Mouse (Mus musculus) limb, embryonic 12.5 days (tissue): Measurements from ENCODE around the gene Ascl1. TPM values are rescaled to one million over a fixed set of nuclear protein-coding genes. Genes with fewer than 3 reads are reported as not detected.

Experiments
- ATAC-seq: fragments of 200-750 bp; cut with Nextera tagmentation; 2 replicates; pipeline ENCODE4 v1.8.0; 2017; ENCODE audit warnings: low read depth, moderate TSS enrichment; ENCODE audit not compliant: insufficient number of reproducible peaks, insufficient read depth, low FRiP score, low TSS enrichment
- H3K27ac ChIP-seq: fragments of 300-500 bp; sonication (generic); 2 replicates; pipeline ENCODE4 v1.5.1; 2016; ENCODE audit warnings: mild to moderate bottlenecking, moderate library complexity
- H3K27me3 ChIP-seq: fragments of 300-500 bp; sonication (generic); 2 replicates; pipeline ENCODE4 v1.6.1; 2016; ENCODE audit warnings: mild to moderate bottlenecking, moderate library complexity
- H3K36me3 ChIP-seq: fragments of 300-500 bp; sonication (generic); 2 replicates; pipeline ENCODE4 v1.6.1; 2016; ENCODE audit warnings: mild to moderate bottlenecking, moderate library complexity
- H3K4me1 ChIP-seq: fragments of 300-500 bp; sonication (generic); replicated peaks from 2 replicates; pipeline ENCODE4 v1.6.1; 2016
- H3K4me2 ChIP-seq: fragments of 300-500 bp; sonication (generic); 2 replicates; pipeline ENCODE4 v1.6.1; 2016; ENCODE audit warnings: mild to moderate bottlenecking, moderate library complexity
- H3K4me3 ChIP-seq: fragments of 300-500 bp; sonication (generic); replicated peaks from 2 replicates; pipeline ENCODE4 v1.5.1; 2016; ENCODE audit warnings: mild to moderate bottlenecking
- H3K9ac ChIP-seq: fragments of 300-500 bp; sonication (generic); replicated peaks from 2 replicates; pipeline ENCODE4 v1.6.1; 2016; ENCODE audit warnings: mild to moderate bottlenecking, moderate library complexity
- H3K9me3 ChIP-seq: fragments of 300-500 bp; sonication (generic); 2 replicates; pipeline ENCODE4 v1.6.1; 2016; ENCODE audit warnings: mild to moderate bottlenecking, moderate library complexity
- WGBS: fragments of 180-500 bp; shearing (Covaris S2); methylation state at CpG from one replicate; pipeline ENCODE4 v1.1.7; 2016; 5-methylcytosine and 5-hydroxymethylcytosine counted together
- polyA plus RNA-seq: library from polyadenylated mRNA; unstranded; fragments of >200 nt; fragmentation: Nextera tagmentation; extraction: Ambion mirVana; gene quantifications from 2 replicates; pipeline ENCODE4 v1.2.1, GENCODE M21; 2016

The Ascl1 gene
- polyA plus RNA-seq, 1 experiment from 2014 or later: 0.10 TPM

GRCm38 (mm10) chr10:87484831-87485720 lies 8.4 kb downstream of the Ascl1 start:
- no peaks in the 10 kb centered on the region for H3K9me3 ChIP-seq
- H3K27ac ChIP-seq: no peak overlapping the region
- 3% methylated on average over 17 of the region's 17 CpGs for whole genome bisulfite sequencing
- peaks cover 71% of the 10 kb centered on the region for H3K27me3 ChIP-seq
- no peak overlapping the region for H3K4me3 ChIP-seq
- no peaks in the 10 kb centered on the region for H3K36me3 ChIP-seq
- no peak overlapping the region for H3K9ac ChIP-seq
- H3K4me2 ChIP-seq: no peak overlapping the region
- H3K4me1 ChIP-seq: peaks cover 21% of the 10 kb centered on the region
- no peak for ATAC-seq

DNA sequence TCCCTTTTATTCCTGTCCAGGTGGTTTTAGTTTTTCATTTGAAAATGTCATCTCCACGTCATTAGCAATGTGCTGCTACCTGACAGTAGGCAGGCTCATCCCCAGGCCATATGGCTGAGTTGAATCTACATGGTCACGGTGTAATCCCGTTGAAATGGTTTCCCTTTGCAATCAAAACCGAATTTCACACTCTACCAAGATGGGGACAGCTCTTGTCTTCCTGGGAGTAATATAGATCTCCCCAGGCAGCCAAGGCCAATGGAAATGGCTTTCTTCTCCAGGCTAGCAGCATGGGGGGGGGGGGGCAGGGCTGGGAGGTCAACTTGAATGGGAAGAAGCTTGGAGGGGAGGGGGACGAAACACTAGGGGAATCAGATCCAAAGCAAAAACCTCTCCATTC lies 15.6 kb downstream of the Ascl1 start:
- no peaks in the 10 kb centered on the region for H3K4me1 ChIP-seq
- no peaks in the 10 kb centered on the region for H3K9me3 ChIP-seq
- no peak overlapping the region for H3K4me2 ChIP-seq
- H3K4me3 ChIP-seq: no peak overlapping the region
- WGBS: 57% methylated on average over 5 of the region's 5 CpGs
- H3K9ac ChIP-seq: no peak overlapping the region
- H3K27ac ChIP-seq: no peak overlapping the region
- no peak for ATAC-seq
- H3K27me3 ChIP-seq: peaks cover 11% of the 10 kb centered on the region
- H3K36me3 ChIP-seq: no peaks in the 10 kb centered on the region

DNA sequence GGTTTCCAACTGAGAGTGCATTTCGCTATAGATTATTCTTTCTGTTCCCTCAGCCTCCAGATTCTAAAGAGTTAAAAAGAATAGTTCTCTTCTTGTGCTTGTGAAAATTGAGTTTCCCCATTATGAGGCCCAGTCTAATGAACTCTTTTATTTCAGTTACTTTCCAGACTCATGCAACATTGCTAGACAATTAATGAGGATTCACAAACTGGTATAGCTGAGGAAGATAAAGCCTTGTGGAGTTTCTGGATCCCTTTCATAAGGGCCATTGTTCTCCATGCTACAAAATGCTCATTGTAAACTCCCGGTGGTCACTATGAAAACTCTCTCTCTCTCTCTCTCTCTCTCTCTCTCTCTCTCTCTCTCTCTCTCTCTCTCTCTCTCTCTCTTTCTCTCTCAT lies 18.5 kb downstream of the Ascl1 start:
- no peak for ATAC-seq
- Histone ChIP-seq H3K4me1 (no peaks in the 10 kb centered on the region), H3K27me3 (no peaks in the 10 kb centered on the region), H3K4me2 (no peak overlapping the region), H3K36me3 (no peaks in the 10 kb centered on the region), H3K9me3 (no peaks in the 10 kb centered on the region), H3K27ac (no peak overlapping the region), H3K4me3 (no peak overlapping the region), H3K9ac (no peak overlapping the region)
- WGBS: 81% methylated on average over 2 of the region's 2 CpGs

GRCm38 (mm10) chr10:87473475-87474131 lies 19.9 kb downstream of the Ascl1 start:
- Histone ChIP-seq H3K4me3 (no peak overlapping the region), H3K36me3 (no peaks in the 10 kb centered on the region), H3K4me2 (no peak overlapping the region), H3K9me3 (no peaks in the 10 kb centered on the region), H3K4me1 (no peaks in the 10 kb centered on the region), H3K27ac (no peak overlapping the region), H3K9ac (no peak overlapping the region), H3K27me3 (no peaks in the 10 kb centered on the region)
- no peak for ATAC-seq
- 80% methylated on average over 10 of the region's 10 CpGs for WGBS

DNA sequence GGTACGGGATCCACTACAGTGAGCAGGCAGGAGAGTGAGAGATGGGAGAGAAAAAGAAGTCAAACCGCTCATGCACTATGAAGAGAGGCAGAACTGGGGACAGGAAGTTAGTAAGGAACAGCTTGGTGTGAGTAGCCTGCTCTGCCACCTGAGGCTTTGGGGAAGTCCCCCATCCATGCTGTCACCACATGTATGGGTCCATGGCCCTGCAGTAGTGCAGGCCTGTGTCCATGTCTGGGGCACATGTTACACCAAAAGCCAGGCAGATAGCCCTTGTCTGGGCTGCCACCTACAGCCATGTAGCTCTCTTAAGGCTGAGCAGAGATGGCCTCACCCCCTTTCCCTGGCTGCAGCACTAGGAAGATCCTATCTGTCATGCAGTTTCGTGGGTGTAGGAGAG lies 42.7 kb downstream of the Ascl1 start:
- 80% methylated on average over 3 of the region's 3 CpGs for WGBS
- Histone ChIP-seq H3K36me3 (no peaks in the 10 kb centered on the region), H3K4me3 (no peak overlapping the region), H3K9ac (no peak overlapping the region), H3K9me3 (no peaks in the 10 kb centered on the region), H3K27ac (no peak overlapping the region), H3K4me2 (no peak overlapping the region), H3K27me3 (peaks cover 4% of the 10 kb centered on the region; the same call in 1 of the 2 replicates), H3K4me1 (peaks cover 13% of the 10 kb centered on the region; the same call in 1 of the 2 replicates)
- ATAC-seq: no peak

GRCm38 (mm10) chr10:87449368-87449767 lies 44.1 kb downstream of the Ascl1 start:
- peaks cover 13% of the 10 kb centered on the region; the same call in 1 of the 2 replicates for H3K4me1 ChIP-seq
- no peak overlapping the region for H3K27ac ChIP-seq
- H3K36me3 ChIP-seq: no peaks in the 10 kb centered on the region
- H3K4me2 ChIP-seq: no peak overlapping the region
- no peaks in the 10 kb centered on the region for H3K9me3 ChIP-seq
- H3K4me3 ChIP-seq: no peak overlapping the region
- peaks cover 4% of the 10 kb centered on the region; the same call in 1 of the 2 replicates for H3K27me3 ChIP-seq
- 86% methylated on average over 6 of the region's 6 CpGs for WGBS
- H3K9ac ChIP-seq: no peak overlapping the region
- no peak for ATAC-seq

GRCm38 (mm10) chr10:87448257-87448656 lies 45.2 kb downstream of the Ascl1 start:
- Histone ChIP-seq H3K4me3 (no peak overlapping the region), H3K9ac (no peak overlapping the region), H3K4me1 (peaks cover 13% of the 10 kb centered on the region; the same call in 1 of the 2 replicates), H3K27me3 (peaks cover 4% of the 10 kb centered on the region; the same call in 1 of the 2 replicates), H3K4me2 (peak overlapping the region; percentile 51), H3K36me3 (no peaks in the 10 kb centered on the region), H3K9me3 (no peaks in the 10 kb centered on the region), H3K27ac (peak overlapping the region; percentile 66; the same call in 1 of the 2 replicates)
- 41% methylated on average over 5 of the region's 5 CpGs for WGBS
- no peak for ATAC-seq

DNA sequence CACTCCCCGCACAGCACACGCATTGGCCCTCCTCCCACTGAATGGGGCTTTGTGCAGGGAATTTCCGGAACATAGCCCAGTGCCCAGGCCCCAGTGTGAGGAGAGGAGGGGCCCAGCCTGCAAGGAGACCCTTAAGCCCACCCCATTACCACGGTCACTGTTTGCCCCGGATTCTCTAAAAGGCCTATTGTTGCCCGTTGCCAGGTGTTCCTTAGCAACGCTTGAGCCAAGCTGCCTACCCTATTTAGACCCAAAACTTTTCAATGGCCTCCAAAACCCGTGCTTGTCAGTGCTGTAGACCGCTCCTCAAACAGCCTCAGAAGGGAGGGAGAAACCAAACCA lies 45.7 kb downstream of the Ascl1 start:
- H3K9me3 ChIP-seq: no peaks in the 10 kb centered on the region
- H3K4me1 ChIP-seq: peaks cover 13% of the 10 kb centered on the region; the same call in 1 of the 2 replicates
- H3K27me3 ChIP-seq: peaks cover 4% of the 10 kb centered on the region; the same call in 1 of the 2 replicates
- peak overlapping the region; percentile 19; the same call in 1 of the 2 replicates for H3K4me3 ChIP-seq
- H3K9ac ChIP-seq: 0 out of 2 replicates have a peak overlapping the region, but pooled peaks have one; percentile 40
- 2% methylated on average over 9 of the region's 9 CpGs for WGBS
- H3K36me3 ChIP-seq: no peaks in the 10 kb centered on the region
- H3K27ac ChIP-seq: peak overlapping the region; percentile 66; the same call in 1 of the 2 replicates
- ATAC-seq: peak; percentile 94
- peak overlapping the region; percentile 51 for H3K4me2 ChIP-seq

- Histone ChIP-seq H3K4me3 (0 out of 2 replicates have a peak overlapping the region, but pooled peaks have one; percentile 19), H3K4me1 (peaks cover 13% of the 10 kb centered on the region; the same call in 1 of the 2 replicates), H3K36me3 (no peaks in the 10 kb centered on the region)
Observed at GRCm38 (mm10) chr10:87446829-87447753, 46.4 kb downstream of the Ascl1 start.

DNA sequence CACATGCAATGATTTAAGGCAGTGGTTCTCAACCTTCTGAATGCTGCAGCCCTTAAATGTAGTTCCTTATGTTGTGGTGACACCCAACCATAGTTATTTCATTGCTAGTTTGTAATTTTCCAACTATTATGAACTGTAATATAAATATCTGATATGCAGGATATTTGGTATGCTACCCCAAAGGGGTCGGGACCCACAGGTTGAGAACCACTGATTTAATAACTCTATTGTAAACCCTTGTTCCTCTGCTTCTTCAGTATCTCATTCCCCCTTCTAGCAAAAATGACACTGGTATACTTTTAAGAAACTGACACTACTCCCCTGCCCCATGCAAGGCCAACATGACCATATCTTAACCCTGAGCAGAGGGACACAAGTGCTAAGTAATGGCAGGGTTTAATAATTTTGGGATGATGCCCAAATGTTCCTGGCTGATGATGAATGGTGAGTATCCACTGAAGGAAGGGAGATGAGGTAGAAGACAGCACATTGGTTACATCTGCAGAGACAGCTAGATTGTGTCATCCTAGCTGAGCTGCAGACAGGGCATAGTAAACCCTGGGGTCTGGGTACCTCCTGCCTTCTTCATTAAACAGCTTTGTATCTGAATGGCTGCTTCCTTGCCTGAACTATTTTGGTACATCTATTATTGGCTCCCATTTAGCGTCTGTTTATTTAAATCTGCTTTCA lies 47.2 kb downstream of the Ascl1 start:
- Histone ChIP-seq H3K9ac (no peak overlapping the region), H3K27ac (no peak overlapping the region), H3K9me3 (no peaks in the 10 kb centered on the region), H3K27me3 (peaks cover 4% of the 10 kb centered on the region; the same call in 1 of the 2 replicates), H3K4me2 (no peak overlapping the region), H3K36me3 (no peaks in the 10 kb centered on the region), H3K4me1 (peaks cover 13% of the 10 kb centered on the region; the same call in 1 of the 2 replicates), H3K4me3 (no peak overlapping the region)
- ATAC-seq: no peak
- 78% methylated on average over 2 of the region's 2 CpGs for WGBS

More at GRCm38 (mm10) chr10:87446829-87447753, 46.4 kb downstream of the Ascl1 start:
- ATAC-seq: no peak
- H3K9me3 ChIP-seq: no peaks in the 10 kb centered on the region
- no peak overlapping the region for H3K9ac ChIP-seq
- peak overlapping the region; percentile 35; the same call in 1 of the 2 replicates for H3K27ac ChIP-seq
- peak overlapping the region; percentile 51 for H3K4me2 ChIP-seq
- WGBS: 26% methylated on average over 13 of the region's 13 CpGs
- H3K27me3 ChIP-seq: peaks cover 4% of the 10 kb centered on the region; the same call in 1 of the 2 replicates
